Mouse (Mus musculus): ENCODE measurements at regions not wholly inside any gene's neighbourhood (a gene's known extent, or its start where the extent isn't known, plus 50 kb on each side); places are given as distances from the start of the nearest gene placed in this dataset.

GRCm38 (mm10) chr1:136690068-136690467 lies 65.4 kb downstream of the Zfp281 start:
- no peak for TF ChIP-seq HCFC1 (IDR thresholded peaks at IDR 0.05; ENCODE audit: low read depth, low read length)
- no peak for TF ChIP-seq USF1 (IDR thresholded peaks at IDR 0.05; ENCODE audit: low read depth, low read length)
- no peak for TF ChIP-seq CTCF (IDR thresholded peaks at IDR 0.05 in 2 of 3, conservative IDR thresholded peaks at IDR 0.05 in 1 of 3; ENCODE audit: control insufficient read depth in 1 of 3, insufficient read depth in 1 of 3, low read depth in 2 of 3, low read length in 3 of 3, poor library complexity in 1 of 3, severe bottlenecking in 1 of 3)
- no peak for TF ChIP-seq KAT2A (conservative IDR thresholded peaks at IDR 0.05; ENCODE audit: low read depth, low read length)
- no peak for TF ChIP-seq NRF1 (IDR thresholded peaks at IDR 0.05; ENCODE audit: insufficient read depth, low read depth, low read length, poor library complexity, severe bottlenecking)
- no peak for TF ChIP-seq GATA1 (IDR thresholded peaks at IDR 0.05; ENCODE audit: low read depth, low read length)
- TF ChIP-seq MXI1 (IDR thresholded peaks at IDR 0.05; ENCODE audit: low read depth, low read length): no peak
- no peak for TF ChIP-seq RAD21 (IDR thresholded peaks at IDR 0.05; ENCODE audit: low read depth, low read length)
- TF ChIP-seq SIN3A (IDR thresholded peaks at IDR 0.05; ENCODE audit: low read length): no peak
- TF ChIP-seq E2F4 (IDR thresholded peaks at IDR 0.05; ENCODE audit: borderline replicate concordance, low read depth, low read length): no peak
- no peak for TF ChIP-seq BHLHE40 (IDR thresholded peaks at IDR 0.05; ENCODE audit: borderline replicate concordance, low read depth, low read length)
- TF ChIP-seq GABPA (IDR thresholded peaks at IDR 0.05; ENCODE audit: low read depth, low read length): no peak
- TF ChIP-seq CHD2 (IDR thresholded peaks at IDR 0.05; ENCODE audit: low read length): no peak
- no peak for TF ChIP-seq USF2 (IDR thresholded peaks at IDR 0.05; ENCODE audit: borderline replicate concordance in 1 of 2, insufficient read depth in 1 of 2, low read depth in 1 of 2, low read length in 2 of 2)
